Mouse (Mus musculus) hindbrain, embryonic 12.5 days (tissue): ENCODE data around the gene Klf14. TPM values are rescaled to one million over a fixed set of nuclear protein-coding genes. Genes with fewer than 3 reads are reported as not detected.
A peak's percentile ranks its signal among the peaks of the same experiment; 100 is the strongest.

Source experiments
- ATAC-seq: fragments of 200-750 bp; cut with Nextera tagmentation; 2 replicates; pipeline ENCODE4 v1.8.0; 2017; ENCODE audit warnings: moderate TSS enrichment; ENCODE audit not compliant: low FRiP score
- H3K27ac ChIP-seq: fragments of 300-500 bp; sonication (generic); 2 replicates; pipeline ENCODE4 v1.5.1; 2016; ENCODE audit warnings: mild to moderate bottlenecking
- H3K27me3 ChIP-seq: fragments of 300-500 bp; sonication (generic); 2 replicates; pipeline ENCODE4 v1.6.1; 2016; ENCODE audit warnings: mild to moderate bottlenecking
- H3K36me3 ChIP-seq: fragments of 300-500 bp; sonication (generic); 2 replicates; pipeline ENCODE4 v1.6.1; 2016; ENCODE audit warnings: mild to moderate bottlenecking
- H3K4me1 ChIP-seq: fragments of 300-500 bp; sonication (generic); 2 replicates; pipeline ENCODE4 v1.6.1; 2016
- H3K4me2 ChIP-seq: fragments of 300-500 bp; sonication (generic); replicated peaks from 2 replicates; pipeline ENCODE4 v1.6.1; 2016; ENCODE audit warnings: mild to moderate bottlenecking
- H3K4me3 ChIP-seq: fragments of 300-500 bp; sonication (generic); 2 replicates; pipeline ENCODE4 v1.5.1; 2016; ENCODE audit warnings: mild to moderate bottlenecking
- H3K9ac ChIP-seq: fragments of 300-500 bp; sonication (generic); 2 replicates; pipeline ENCODE4 v1.6.1; 2016; ENCODE audit warnings: mild to moderate bottlenecking, moderate library complexity
- H3K9me3 ChIP-seq: fragments of 300-500 bp; sonication (generic); replicated peaks from 2 replicates; pipeline ENCODE4 v1.6.1; 2016; ENCODE audit warnings: mild to moderate bottlenecking
- WGBS: fragments of 180-500 bp; shearing (Covaris S2); methylation state at CpG from one replicate; pipeline ENCODE4 v1.1.7; 2016; 5-methylcytosine and 5-hydroxymethylcytosine counted together
- polyA plus RNA-seq: library from polyadenylated mRNA; unstranded; fragments of >200 nt; fragmentation: Nextera tagmentation; extraction: Ambion mirVana; gene quantifications from 2 replicates; pipeline ENCODE4 v1.2.1, GENCODE M21; 2016

Gene Klf14
- polyA plus RNA-seq, 1 experiment from 2014 or later = 0.44 TPM

GRCm38 (mm10) chr6:30921826-30922225, 37.1 kb downstream of the Klf14 start:
- 65% methylated on average over 10 of the region's 11 CpGs for WGBS
- no peak overlapping the region; the same call in 1 of the 2 replicates for H3K4me2 ChIP-seq
- no peak for ATAC-seq

GRCm38 (mm10) chr6:30920834-30921675, 37.8 kb downstream of the Klf14 start:
- ATAC-seq = no peak
- Histone ChIP-seq H3K9me3 (no peaks in the 10 kb centered on the region), H3K4me3 (peak overlapping the region; percentile 10)

More at GRCm38 (mm10) chr6:30921826-30922225, 37.1 kb downstream of the Klf14 start:
- Histone ChIP-seq H3K9ac (no peak overlapping the region), H3K9me3 (no peaks in the 10 kb centered on the region), H3K27ac (no peak overlapping the region), H3K27me3 (no peaks in the 10 kb centered on the region), H3K4me1 (no peaks in the 10 kb centered on the region; the same call in 1 of the 2 replicates), H3K36me3 (no peaks in the 10 kb centered on the region), H3K4me3 (no peak overlapping the region)

DNA sequence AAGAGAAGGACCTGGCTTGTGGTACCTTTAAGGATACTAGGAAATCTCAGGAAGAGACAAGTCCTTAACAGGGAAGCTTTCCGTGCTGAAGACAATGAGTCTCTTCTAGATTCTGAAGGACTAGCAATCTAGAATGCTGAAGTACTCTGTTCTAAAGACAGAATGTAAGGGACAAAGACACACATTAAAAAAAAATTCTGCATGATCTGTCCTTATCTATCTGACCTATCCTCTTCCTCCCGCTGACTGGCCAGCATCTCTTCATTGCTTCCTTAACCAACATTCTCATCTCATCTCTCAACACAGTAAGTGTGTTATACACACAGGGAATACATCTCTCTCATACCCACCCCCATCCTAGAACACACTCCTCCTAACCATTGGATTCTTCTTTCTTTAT, 43.4 kb downstream of the Klf14 start, which contains the start of gene Tsga13:
Gene Tsga13, minus strand, starts transcription at position 101 of the 400 bp plus-strand sequence.
- no peaks in the 10 kb centered on the region for H3K9me3 ChIP-seq
- no peak within 1 kb of the TSS for H3K4me2 ChIP-seq
- no peaks in the 10 kb centered on the region for H3K4me1 ChIP-seq
- ATAC-seq = no peak
- H3K27ac ChIP-seq = no peak within 1 kb of the TSS
- 88% methylated on average over 2 of the region's 2 CpGs for WGBS
- no peak within 1 kb of the TSS for H3K4me3 ChIP-seq
- no peaks in the 10 kb centered on the region for H3K27me3 ChIP-seq
- H3K36me3 ChIP-seq = no peaks in the 10 kb centered on the region
- H3K9ac ChIP-seq = no peak within 1 kb of the TSS

More at GRCm38 (mm10) chr6:30920834-30921675, 37.8 kb downstream of the Klf14 start:
- no peaks in the 10 kb centered on the region for H3K27me3 ChIP-seq
- H3K4me2 ChIP-seq = peak overlapping the region; percentile 41
- H3K4me1 ChIP-seq = no peaks in the 10 kb centered on the region; the same call in 1 of the 2 replicates
- H3K36me3 ChIP-seq = no peaks in the 10 kb centered on the region
- H3K27ac ChIP-seq = no peak overlapping the region
- 0 out of 2 replicates have a peak overlapping the region, but pooled peaks have one; percentile 9 for H3K9ac ChIP-seq
- 45% methylated on average over 21 of the region's 21 CpGs for whole genome bisulfite sequencing

DNA sequence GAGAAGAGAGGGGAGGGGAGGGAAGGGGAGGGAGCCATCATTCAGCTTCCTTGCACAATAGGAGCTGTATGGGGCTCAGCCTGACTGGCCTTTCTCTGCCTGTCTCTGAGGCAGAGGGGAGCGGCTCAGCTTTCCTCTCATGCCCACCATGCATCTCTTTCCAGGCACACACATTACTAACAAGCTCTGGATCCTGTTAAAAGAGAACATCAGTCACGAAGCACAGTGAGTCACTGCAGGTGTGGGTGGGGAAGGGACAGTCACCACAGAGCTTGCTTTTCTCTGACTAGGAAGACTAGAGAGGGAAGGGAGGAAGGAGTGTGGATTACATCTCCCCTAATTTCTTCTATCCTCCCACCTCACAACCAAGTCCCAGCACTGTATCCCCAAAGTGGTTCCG, 50.9 kb downstream of the Klf14 start:
- Histone ChIP-seq H3K9me3 (no peaks in the 10 kb centered on the region), H3K9ac (no peak overlapping the region), H3K27me3 (no peaks in the 10 kb centered on the region), H3K4me1 (no peaks in the 10 kb centered on the region), H3K36me3 (no peaks in the 10 kb centered on the region), H3K27ac (no peak overlapping the region), H3K4me3 (no peak overlapping the region), H3K4me2 (no peak overlapping the region)
- WGBS = 39% methylated on average over 3 of the region's 3 CpGs
- ATAC-seq = no peak

Other genes starting within 250 kb of the Klf14 start
- 763 and 927 TPM in 2 replicates for gene Mest, start 235.5 kb downstream of the Klf14 start, polyA plus RNA-seq
- 27.7 and 38.9 TPM in 2 replicates for gene Copg2, start 62.3 kb downstream of the Klf14 start, polyA plus RNA-seq
- gene Tsga13, start 43.5 kb downstream of the Klf14 start, polyA plus RNA-seq = 0.25 TPM in 1 of 2 replicates, not detected in the other